Mouse (Mus musculus): ENCODE measurements at regions not wholly inside any gene's neighbourhood (a gene's known extent, or its start where the extent isn't known, plus 50 kb on each side); places are given as distances from the start of the nearest gene placed in this dataset.

- intact Hi-C loops (cut with DNase I), result no loop called here
- DNase-seq (ENCODE audit: low spot score in 2 of 2), result no peak
Observed at GRCm38 (mm10) chr11:89247991-89248390, 54.1 kb downstream of the Nog start.

- peak; percentile 21 to 38 for DNase-seq (ENCODE audit: low spot score in 2 of 2)
- intact Hi-C loops (cut with DNase I), result loop anchor here (2.0 kb wide), 1 partner anchor 59 kb away; the partner anchor contains the start of gene Nog
Observed at GRCm38 (mm10) chr11:89243370-89243769, 58.8 kb downstream of the Nog start.

- intact Hi-C loops (cut with DNase I), result loop anchor here (2.0 kb wide), 1 partner anchor 61 kb away; the partner anchor contains the start of gene Nog
Observed at GRCm38 (mm10) chr11:89242130-89242529, 60.0 kb downstream of the Nog start.

GRCm38 (mm10) chr11:89239891-89240290 is 62.2 kb downstream of the Nog start:
- intact Hi-C loops (cut with DNase I), result no loop called here
- peak in 1 of 2 experiments; percentile 6 for DNase-seq (ENCODE audit: low spot score in 2 of 2)

More at GRCm38 (mm10) chr11:89242130-89242529, 60.0 kb downstream of the Nog start:
- no peak for DNase-seq (ENCODE audit: low spot score in 2 of 2)

DNA sequence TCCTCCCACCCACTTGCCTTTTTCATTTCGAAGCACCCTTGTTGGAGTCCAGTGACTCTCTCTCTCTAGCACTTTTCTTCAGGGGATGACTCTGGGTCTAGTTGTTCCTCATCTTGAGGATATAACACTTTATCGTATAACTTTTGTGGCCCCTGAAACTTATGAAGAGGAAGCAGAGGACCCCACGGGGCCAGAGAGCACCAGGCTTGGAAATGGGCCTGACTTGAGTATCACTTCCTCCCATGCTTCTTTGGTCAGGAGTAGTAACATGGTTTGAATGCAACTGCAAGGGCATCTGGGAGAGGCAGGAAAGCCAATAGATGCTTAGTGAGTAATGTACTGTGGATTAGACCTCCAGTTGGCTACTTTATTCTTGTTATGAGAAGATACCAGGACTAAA is 65.2 kb downstream of the Nog start:
- intact Hi-C loops (cut with DNase I), result no loop called here
- no peak for DNase-seq (ENCODE audit: low spot score in 2 of 2)

DNA sequence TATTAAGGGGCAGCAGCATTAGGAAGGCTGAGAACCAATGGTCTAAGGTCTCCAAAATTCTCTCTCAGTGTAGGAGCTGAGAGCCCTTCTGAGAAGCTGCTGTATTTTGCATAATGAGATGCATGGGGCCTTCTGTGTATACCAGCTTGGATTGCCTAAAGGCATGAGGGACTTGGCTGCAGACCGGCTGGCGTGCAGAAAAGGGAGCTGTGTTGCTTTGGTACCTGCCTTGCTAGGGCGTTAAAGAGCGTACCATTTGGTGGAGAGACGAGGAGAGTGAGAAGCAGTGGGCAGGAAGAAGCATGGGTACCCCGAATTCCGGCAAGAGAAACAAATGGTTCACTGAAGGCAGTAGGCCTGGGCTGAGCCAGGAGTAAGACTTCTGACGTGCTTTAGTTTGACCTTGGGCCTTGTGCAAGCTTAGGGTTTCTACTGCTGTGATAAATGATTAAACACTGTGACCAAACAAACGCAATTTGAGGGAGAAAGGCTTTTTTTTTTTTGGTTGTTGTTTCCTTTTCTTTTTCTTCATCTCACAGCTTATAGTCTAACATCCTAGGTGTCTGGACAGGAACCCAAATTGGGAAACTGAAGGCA is 69.2 kb downstream of the Nog start:
- intact Hi-C loops (cut with DNase I), result no loop called here
- DNase-seq (ENCODE audit: low spot score in 2 of 2), result no peak

GRCm38 (mm10) chr11:89229726-89230125 is 72.4 kb downstream of the Nog start:
- DNase-seq (ENCODE audit: low spot score in 2 of 2), result no peak
- intact Hi-C loops (cut with DNase I), result no loop called here

DNA sequence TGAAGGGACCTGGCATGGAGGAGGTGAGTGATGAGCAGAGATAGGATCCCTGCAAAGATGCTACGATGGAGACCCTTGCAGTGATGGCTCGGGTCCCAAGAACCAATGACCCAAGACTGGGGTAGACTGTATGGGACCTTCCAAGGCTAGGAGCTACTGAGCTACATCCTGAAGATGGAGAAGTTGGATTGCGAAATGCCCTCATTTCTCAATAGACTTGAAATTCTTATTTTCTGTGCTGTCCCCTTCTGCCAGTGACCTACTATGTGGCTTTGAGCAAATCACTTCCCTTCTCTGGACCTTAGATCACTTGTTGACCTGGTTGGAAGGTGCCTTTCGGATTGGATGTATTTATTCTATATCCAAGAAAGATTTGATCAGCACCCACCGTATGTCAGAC is 88.9 kb downstream of the Nog start:
- intact Hi-C loops (cut with DNase I), result no loop called here
- DNase-seq (ENCODE audit: low spot score in 2 of 2), result no peak

DNA sequence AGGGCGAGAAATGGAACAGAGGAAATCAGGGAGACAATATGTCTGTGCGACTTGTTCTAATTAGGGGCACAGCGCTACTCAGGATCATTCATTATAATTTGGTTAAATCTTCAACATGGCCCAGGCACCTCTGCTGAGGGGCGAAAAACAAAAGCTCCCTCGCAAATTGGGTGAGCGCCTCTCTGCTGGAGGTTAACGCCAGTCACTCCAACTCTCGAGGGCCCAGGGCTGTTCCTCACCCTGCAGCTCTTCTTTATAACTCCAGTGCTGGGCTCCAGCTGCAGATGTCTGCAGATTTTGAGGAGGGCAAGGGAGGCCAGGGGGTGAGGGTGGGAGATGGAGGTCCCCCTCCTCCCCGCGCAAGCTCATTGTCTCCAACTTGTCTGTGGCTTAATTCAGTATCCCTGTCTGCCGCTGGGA is 92.6 kb downstream of the Nog start:
- DNase-seq (ENCODE audit: low spot score in 2 of 2), result no peak

GRCm38 (mm10) chr11:89209072-89209471 is 93.1 kb downstream of the Nog start:
- DNase-seq (ENCODE audit: low spot score in 2 of 2), result peak; percentile 13 to 16
- intact Hi-C loops (cut with DNase I), result no loop called here

More for the DNA sequence above, 92.6 kb downstream of the Nog start:
- intact Hi-C loops (cut with DNase I), result no loop called here

- intact Hi-C loops (cut with DNase I), result no loop called here
- DNase-seq (ENCODE audit: low spot score in 2 of 2), result no peak
Observed at GRCm38 (mm10) chr11:89206788-89207187, 95.3 kb downstream of the Nog start.

DNA sequence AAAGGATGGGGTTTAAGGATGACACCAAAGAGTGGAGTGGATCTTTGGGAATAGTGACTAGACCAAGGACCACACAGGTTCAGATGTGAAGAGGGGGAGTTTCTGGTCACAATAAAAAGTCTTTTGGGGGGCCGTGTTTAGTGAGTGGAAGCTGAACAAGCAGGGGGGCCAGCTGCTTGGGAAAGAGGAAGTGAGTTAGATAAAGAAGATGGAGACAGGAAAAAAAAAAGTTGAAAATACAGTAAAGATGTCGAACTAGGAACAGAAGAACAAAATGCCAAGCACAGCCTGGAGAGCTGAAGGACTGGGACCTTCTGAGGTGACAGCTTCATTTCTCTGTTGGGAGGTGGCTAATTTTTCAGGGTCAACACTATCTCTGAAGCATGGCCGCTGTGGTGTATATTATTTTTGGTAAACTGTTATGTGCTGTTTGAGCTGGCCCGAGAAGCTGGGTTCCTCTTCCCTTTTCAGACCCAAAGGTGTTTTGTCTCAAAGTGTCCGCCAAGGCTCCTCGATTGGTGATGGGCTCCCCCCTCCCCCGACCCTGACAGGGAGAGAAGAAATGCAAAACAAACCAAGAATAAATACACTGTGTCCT is 97.1 kb downstream of the Nog start:
- no peak for DNase-seq (ENCODE audit: low spot score in 2 of 2)
- intact Hi-C loops (cut with DNase I), result no loop called here

- no peak for DNase-seq (ENCODE audit: low spot score in 2 of 2)
- intact Hi-C loops (cut with DNase I), result no loop called here
Observed at GRCm38 (mm10) chr11:89200458-89200857, 101.7 kb downstream of the Nog start.

DNA sequence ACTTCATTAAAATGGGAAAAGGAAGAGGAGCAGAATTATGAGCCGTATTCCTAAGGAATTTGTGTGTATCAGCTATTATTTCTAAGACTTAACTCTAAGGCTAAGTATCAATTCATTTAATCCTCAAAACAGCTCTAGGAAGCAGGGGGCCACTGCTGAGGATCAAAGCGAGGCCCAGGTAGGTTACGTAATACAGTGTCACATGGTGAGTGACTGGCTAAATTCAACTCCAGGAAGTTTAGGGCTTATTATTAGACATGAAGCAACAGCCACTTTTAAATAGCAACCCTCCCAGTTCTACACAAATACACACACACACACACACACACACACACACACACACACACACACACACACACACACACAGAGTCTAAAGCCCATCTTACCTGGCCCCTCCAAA is 109.3 kb downstream of the Nog start:
- intact Hi-C loops (cut with DNase I), result no loop called here
- no peak for DNase-seq (ENCODE audit: low spot score in 2 of 2)

- intact Hi-C loops (cut with DNase I), result no loop called here
- peak; percentile 39 to 61 for DNase-seq (ENCODE audit: low spot score in 2 of 2)
Observed at GRCm38 (mm10) chr11:89186911-89187621, 113.4 kb downstream of the Gm525 start.

- no peak for DNase-seq (ENCODE audit: low spot score in 2 of 2)
- intact Hi-C loops (cut with DNase I), result no loop called here
Observed at GRCm38 (mm10) chr11:89185862-89186261, 112.2 kb downstream of the Gm525 start.

GRCm38 (mm10) chr11:89181471-89181870 is 107.8 kb downstream of the Gm525 start:
- intact Hi-C loops (cut with DNase I), result no loop called here
- DNase-seq (ENCODE audit: low spot score in 2 of 2), result no peak

DNA sequence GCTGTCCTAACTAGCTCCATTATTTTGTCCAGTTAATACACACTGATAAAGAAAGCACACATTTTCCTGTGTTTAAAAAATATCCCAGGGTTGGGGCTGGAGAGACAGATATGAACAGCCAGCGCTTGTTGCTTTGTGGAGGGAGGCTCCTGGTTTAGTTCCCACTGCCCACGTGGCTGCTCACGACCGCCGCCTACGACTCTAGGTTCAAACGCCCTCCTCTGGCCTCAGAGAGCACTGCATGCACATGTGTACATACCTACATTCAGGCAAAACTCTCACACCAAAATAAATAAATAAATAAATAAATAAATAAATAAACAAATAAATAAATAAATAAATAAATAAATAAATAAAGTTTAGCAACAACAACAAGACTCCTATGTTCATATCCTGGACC is 104.8 kb downstream of the Gm525 start:
- DNase-seq (ENCODE audit: low spot score in 2 of 2), result no peak
- intact Hi-C loops (cut with DNase I), result no loop called here

GRCm38 (mm10) chr11:89175511-89175910 is 101.9 kb downstream of the Gm525 start:
- no peak for DNase-seq (ENCODE audit: low spot score in 2 of 2)
- intact Hi-C loops (cut with DNase I), result no loop called here

DNA sequence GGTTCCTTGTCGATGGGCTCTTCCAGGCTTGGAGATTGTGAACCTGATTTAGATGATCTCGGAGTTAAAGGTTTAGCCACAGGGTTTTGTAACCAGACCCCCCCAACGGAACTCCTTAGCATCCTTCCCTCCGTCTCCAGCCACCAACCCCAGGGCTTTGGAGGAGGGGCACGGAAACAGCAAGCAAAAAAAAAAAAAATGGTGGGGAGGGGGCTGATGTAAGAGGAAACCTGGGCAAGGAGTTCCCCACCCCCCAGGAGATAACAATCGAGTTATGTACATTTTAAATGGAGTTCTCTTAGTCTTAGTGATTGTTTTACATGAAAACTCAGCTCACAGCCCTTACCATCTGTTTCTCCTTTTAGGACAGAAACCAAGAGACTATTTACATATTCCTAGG is 101.3 kb downstream of the Gm525 start:
- no peak for DNase-seq (ENCODE audit: low spot score in 2 of 2)

DNA sequence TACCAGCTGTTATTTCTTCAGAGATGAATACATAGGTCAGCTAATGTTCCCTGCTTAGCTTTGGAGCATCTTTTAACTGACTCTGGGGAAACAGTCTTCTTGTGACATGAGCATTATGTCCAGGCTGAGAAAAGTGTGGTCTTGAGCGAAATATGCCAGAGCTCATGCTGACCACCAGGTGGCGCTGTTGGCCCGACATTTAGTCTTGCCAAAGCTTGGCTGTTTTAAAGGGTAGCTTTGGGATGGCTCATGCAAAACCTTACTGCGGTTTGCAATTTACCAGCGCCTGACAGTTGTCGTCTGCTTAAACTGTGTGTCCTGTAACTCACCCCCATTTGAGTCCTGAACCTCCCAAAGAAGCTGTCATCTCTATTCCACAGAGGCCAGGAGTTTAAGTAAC is 91.6 kb downstream of the Gm525 start:
- DNase-seq (ENCODE audit: low spot score in 2 of 2), result peak; percentile 62 to 85
- intact Hi-C loops (cut with DNase I), result loop anchor here (1.0 to 10.0 kb wide), 5 partner anchors 136 to 1010 kb away; no protein-coding TSS in a partner anchor

More for the DNA sequence above, 101.3 kb downstream of the Gm525 start:
- intact Hi-C loops (cut with DNase I), result no loop called here
